Mouse (Mus musculus): ENCODE data around the gene St6galnac4.

GRCm38 (mm10) chr2:32570698-32571494 lies 16.0 kb upstream of the St6galnac4 start, which contains the start of gene Dpm2:
- no peak for TF ChIP-seq CTCF (IDR thresholded peaks at IDR 0.05; ENCODE audit: extremely low read depth, insufficient read depth, low read length)
- peak; percentile 98 for TF ChIP-seq POLR2A (IDR thresholded peaks at IDR 0.05; ENCODE audit: extremely low read depth, insufficient read depth, low read length)

All from cortical plate, adult 2 months (tissue).